ENCODE assay signal across 20 mouse cellular contexts in genomic region chr3:121110430-121110829, GRCm38 (mm10).
DNase-seq lines count a peak whose midpoint lies in the region; ATAC-seq lines count a peak whose summit lies in the region.
"Had no signal": no experiment of that assay in that cellular context is flagged by ENCODE, and none has a peak within 500 bp of the region (broad histone marks: within the 10 kb centered on the region; RNA-seq: fewer than 3 reads in every experiment).

No protein-coding gene starts in this region.

- no peak overlapping the region for H3K4me3 ChIP-seq in hindbrain, embryonic 14.5 days (replicated peaks; ENCODE audit: low read length)
- H3K4me3 ChIP-seq in hindbrain, embryonic 11.5 days (ENCODE audit: low read depth, low read length) = no peak overlapping the region
- H3K4me3 ChIP-seq in midbrain, embryonic 11.5 days (ENCODE audit: low read depth, low read length) = no peak overlapping the region
- no peak overlapping the region for H3K4me3 ChIP-seq in midbrain, embryonic 10.5 days
- H3K4me3 ChIP-seq in midbrain, embryonic 14.5 days (replicated peaks; ENCODE audit: low read depth, low read length) = no peak overlapping the region
- H3K4me3 ChIP-seq: embryonic facial prominence, embryonic 12.5 days; forebrain, embryonic 12.5 days; heart, embryonic 10.5 days had no signal

- DNase-seq in hindbrain, embryonic 14.5 days (ENCODE audit: low spot score) = peak; percentile 43
- no peak for DNase-seq in hindbrain, embryonic 11.5 days (ENCODE audit: low spot score)
- peak; percentile 72 for DNase-seq in midbrain, embryonic 11.5 days (ENCODE audit: low spot score, missing footprints)
- DNase-seq in midbrain, embryonic 10.5 days (ENCODE audit: low spot score) = no peak
- peak; percentile 70 for DNase-seq in midbrain, embryonic 14.5 days
- no peak for DNase-seq in yolk sac, embryonic 10.5 days (ENCODE audit: low spot score)
- no peak for DNase-seq in embryo, embryonic 10 days (ENCODE audit: low spot score)
- DNase-seq: adrenal gland, postnatal 14 days; cerebellum, adult 18-20 months; cerebellum, adult 9-11 months; cerebellum, postnatal 36 days; gastrocnemius, postnatal 10 days; heart, adult 18-20 months; heart, postnatal 10 days; heart, postnatal 4 days had no signal

- ATAC-seq in hindbrain, embryonic 14.5 days (ENCODE audit: low FRiP score) = no peak; the same call in 1 of the 2 replicates
- no peak for ATAC-seq in hindbrain, embryonic 11.5 days (ENCODE audit: low FRiP score)
- ATAC-seq in midbrain, embryonic 11.5 days (ENCODE audit: low FRiP score) = no peak
- no peak for ATAC-seq in midbrain, embryonic 14.5 days (ENCODE audit: low FRiP score, low TSS enrichment)
- ATAC-seq: activated CD4-positive, CD25-positive, alpha-beta regulatory T cell, adult 4 months; forebrain, embryonic 16.5 days had no signal

- no peaks in the 10 kb centered on the region for H3K27me3 ChIP-seq in hindbrain, embryonic 14.5 days (ENCODE audit: control insufficient read depth, insufficient read depth, low read length)
- no peaks in the 10 kb centered on the region for H3K27me3 ChIP-seq in hindbrain, embryonic 11.5 days (ENCODE audit: control insufficient read depth, insufficient read depth, low read length)
- H3K27me3 ChIP-seq in midbrain, embryonic 11.5 days (ENCODE audit: control insufficient read depth, insufficient read depth, low read length) = no peaks in the 10 kb centered on the region
- H3K27me3 ChIP-seq in midbrain, embryonic 10.5 days (ENCODE audit: low read depth, poor library complexity, severe bottlenecking) = no peaks in the 10 kb centered on the region
- H3K27me3 ChIP-seq in midbrain, embryonic 14.5 days (ENCODE audit: control insufficient read depth, insufficient read depth, low read length) = no peaks in the 10 kb centered on the region
- H3K27me3 ChIP-seq: embryonic facial prominence, embryonic 12.5 days; forebrain, embryonic 12.5 days had no signal

- H3K4me1 ChIP-seq in hindbrain, embryonic 14.5 days (replicated peaks; ENCODE audit: control insufficient read depth, insufficient read depth, low read length) = no peaks in the 10 kb centered on the region; the same call in 1 of the 2 replicates
- H3K4me1 ChIP-seq in hindbrain, embryonic 11.5 days (replicated peaks; ENCODE audit: control insufficient read depth, insufficient read depth, low read length) = no peaks in the 10 kb centered on the region
- no peaks in the 10 kb centered on the region for H3K4me1 ChIP-seq in midbrain, embryonic 11.5 days (ENCODE audit: control insufficient read depth, insufficient read depth, low read length)
- H3K4me1 ChIP-seq in midbrain, embryonic 10.5 days = no peaks in the 10 kb centered on the region
- no peaks in the 10 kb centered on the region for H3K4me1 ChIP-seq in midbrain, embryonic 14.5 days (ENCODE audit: control insufficient read depth, insufficient read depth, low read length)
- H3K4me1 ChIP-seq: embryonic facial prominence, embryonic 12.5 days; forebrain, embryonic 12.5 days; heart, embryonic 10.5 days had no signal

- no peaks in the 10 kb centered on the region for H3K9me3 ChIP-seq in hindbrain, embryonic 14.5 days (ENCODE audit: control insufficient read depth, low read length)
- H3K9me3 ChIP-seq in hindbrain, embryonic 11.5 days (ENCODE audit: control insufficient read depth, low read length) = no peaks in the 10 kb centered on the region
- H3K9me3 ChIP-seq in midbrain, embryonic 11.5 days (ENCODE audit: control insufficient read depth, low read length) = no peaks in the 10 kb centered on the region
- H3K9me3 ChIP-seq in midbrain, embryonic 10.5 days (replicated peaks) = no peaks in the 10 kb centered on the region
- H3K9me3 ChIP-seq in midbrain, embryonic 14.5 days (ENCODE audit: control insufficient read depth, low read length) = no peaks in the 10 kb centered on the region
- H3K9me3 ChIP-seq: embryonic facial prominence, embryonic 12.5 days; heart, embryonic 10.5 days had no signal

- no peak overlapping the region for H3K27ac ChIP-seq in hindbrain, embryonic 14.5 days
- H3K27ac ChIP-seq in hindbrain, embryonic 11.5 days (ENCODE audit: low read depth, low read length) = no peak overlapping the region
- H3K27ac ChIP-seq in midbrain, embryonic 11.5 days (ENCODE audit: low read depth, low read length) = no peak overlapping the region
- no peak overlapping the region for H3K27ac ChIP-seq in midbrain, embryonic 10.5 days (replicated peaks)
- no peak overlapping the region for H3K27ac ChIP-seq in midbrain, embryonic 14.5 days (replicated peaks; ENCODE audit: low read depth, low read length)
- H3K27ac ChIP-seq: embryonic facial prominence, embryonic 12.5 days; forebrain, embryonic 12.5 days; heart, embryonic 10.5 days had no signal

- H3K4me2 ChIP-seq in hindbrain, embryonic 14.5 days (replicated peaks) = no peak overlapping the region
- H3K4me2 ChIP-seq in hindbrain, embryonic 11.5 days (replicated peaks; ENCODE audit: low read depth, low read length) = no peak overlapping the region
- no peak overlapping the region for H3K4me2 ChIP-seq in midbrain, embryonic 11.5 days
- H3K4me2 ChIP-seq in midbrain, embryonic 14.5 days (ENCODE audit: low read length) = no peak overlapping the region
- H3K4me2 ChIP-seq: embryonic facial prominence, embryonic 12.5 days; forebrain, embryonic 12.5 days had no signal

- H3K36me3 ChIP-seq in hindbrain, embryonic 14.5 days (replicated peaks; ENCODE audit: control insufficient read depth, insufficient read depth) = no peaks in the 10 kb centered on the region
- no peaks in the 10 kb centered on the region for H3K36me3 ChIP-seq in hindbrain, embryonic 11.5 days (ENCODE audit: control insufficient read depth, insufficient read depth, low read length)
- no peaks in the 10 kb centered on the region for H3K36me3 ChIP-seq in midbrain, embryonic 11.5 days (ENCODE audit: control insufficient read depth, insufficient read depth, low read length)
- H3K36me3 ChIP-seq in midbrain, embryonic 10.5 days = no peaks in the 10 kb centered on the region
- no peaks in the 10 kb centered on the region for H3K36me3 ChIP-seq in midbrain, embryonic 14.5 days (ENCODE audit: control insufficient read depth, insufficient read depth, low read length)
- H3K36me3 ChIP-seq: embryonic facial prominence, embryonic 12.5 days; forebrain, embryonic 12.5 days; heart, embryonic 10.5 days had no signal

- H3K9ac ChIP-seq in hindbrain, embryonic 14.5 days = no peak overlapping the region
- no peak overlapping the region for H3K9ac ChIP-seq in hindbrain, embryonic 11.5 days (ENCODE audit: low read depth, low read length)
- H3K9ac ChIP-seq in midbrain, embryonic 11.5 days (ENCODE audit: low read length) = no peak overlapping the region
- no peak overlapping the region for H3K9ac ChIP-seq in midbrain, embryonic 14.5 days (replicated peaks; ENCODE audit: low read length)
- H3K9ac ChIP-seq: embryonic facial prominence, embryonic 12.5 days; forebrain, embryonic 12.5 days had no signal

- WGBS in hindbrain, embryonic 14.5 days = 60% methylated on average over 7 of the region's 7 CpGs
- WGBS in hindbrain, embryonic 11.5 days = 83% methylated on average over 7 of the region's 7 CpGs
- WGBS in midbrain, embryonic 11.5 days = 90% methylated on average over 7 of the region's 7 CpGs
- 91% methylated on average over 7 of the region's 7 CpGs for WGBS in midbrain, embryonic 10.5 days
- 58% methylated on average over 7 of the region's 7 CpGs for WGBS in midbrain, embryonic 14.5 days

Comparison
In these comparisons a context has a peak if more than half of its experiments do, and no peak if none do; other contexts are left out.
1. DNase-seq: peak in hindbrain, embryonic 14.5 days (single experiment), midbrain, embryonic 11.5 days (single experiment) and midbrain, embryonic 14.5 days (single experiment); none in hindbrain, embryonic 11.5 days (single experiment), midbrain, embryonic 10.5 days (single experiment), yolk sac, embryonic 10.5 days (single experiment) and embryo, embryonic 10 days (single experiment).